Mouse (Mus musculus) olfactory bulb, adult 2 months (tissue): ENCODE results near the gene Rbm17. TPM values are rescaled to one million over a fixed set of nuclear protein-coding genes. Genes with fewer than 3 reads are reported as not detected.

Experiments
- H3K27ac ChIP-seq: fragments of 200-500 bp; 2 replicates; pipeline ENCODE4 v1.5.1; 2012; ENCODE audit warnings: low read depth, low read length; ENCODE audit not compliant: insufficient read depth
- H3K4me1 ChIP-seq: fragments of 200-500 bp; 2 replicates; pipeline ENCODE4 v1.6.1; 2012; ENCODE audit warnings: low read length; ENCODE audit not compliant: control insufficient read depth, insufficient read depth
- H3K4me3 ChIP-seq: fragments of 200-500 bp; 2 replicates; pipeline ENCODE4 v1.5.1; 2012; ENCODE audit warnings: mild to moderate bottlenecking, low read depth, low read length, moderate library complexity; ENCODE audit not compliant: insufficient read depth
- CTCF ChIP-seq: fragments of 200-500 bp; IDR thresholded peaks from 2 replicates; pipeline ENCODE4 v1.5.1; 2012; ENCODE audit warnings: low read depth, mild to moderate bottlenecking, low read length, moderate library complexity; ENCODE audit not compliant: insufficient read depth
- POLR2A ChIP-seq: fragments of 200-500 bp; IDR thresholded peaks from 2 replicates; pipeline ENCODE4 v1.6.1; 2012; ENCODE audit warnings: mild to moderate bottlenecking, low read depth, low read length, moderate library complexity; ENCODE audit not compliant: insufficient read depth
- WGBS: fragments of 180-500 bp; shearing (Covaris S2); methylation state at CpG from one replicate; pipeline ENCODE4 v1.1.7; 2018; 5-methylcytosine and 5-hydroxymethylcytosine counted together
- polyA plus RNA-seq: library from polyadenylated mRNA; stranded (reverse); fragments of >200 nt; gene quantifications from 2 replicates; pipeline ENCODE4 v1.2.4, GENCODE M21; 2012; ENCODE audit warnings: low replicate concordance; ENCODE audit not compliant: missing spikeins, insufficient read depth, insufficient read length

Gene Rbm17
- polyA plus RNA-seq, 1 experiment, result not detected

DNA sequence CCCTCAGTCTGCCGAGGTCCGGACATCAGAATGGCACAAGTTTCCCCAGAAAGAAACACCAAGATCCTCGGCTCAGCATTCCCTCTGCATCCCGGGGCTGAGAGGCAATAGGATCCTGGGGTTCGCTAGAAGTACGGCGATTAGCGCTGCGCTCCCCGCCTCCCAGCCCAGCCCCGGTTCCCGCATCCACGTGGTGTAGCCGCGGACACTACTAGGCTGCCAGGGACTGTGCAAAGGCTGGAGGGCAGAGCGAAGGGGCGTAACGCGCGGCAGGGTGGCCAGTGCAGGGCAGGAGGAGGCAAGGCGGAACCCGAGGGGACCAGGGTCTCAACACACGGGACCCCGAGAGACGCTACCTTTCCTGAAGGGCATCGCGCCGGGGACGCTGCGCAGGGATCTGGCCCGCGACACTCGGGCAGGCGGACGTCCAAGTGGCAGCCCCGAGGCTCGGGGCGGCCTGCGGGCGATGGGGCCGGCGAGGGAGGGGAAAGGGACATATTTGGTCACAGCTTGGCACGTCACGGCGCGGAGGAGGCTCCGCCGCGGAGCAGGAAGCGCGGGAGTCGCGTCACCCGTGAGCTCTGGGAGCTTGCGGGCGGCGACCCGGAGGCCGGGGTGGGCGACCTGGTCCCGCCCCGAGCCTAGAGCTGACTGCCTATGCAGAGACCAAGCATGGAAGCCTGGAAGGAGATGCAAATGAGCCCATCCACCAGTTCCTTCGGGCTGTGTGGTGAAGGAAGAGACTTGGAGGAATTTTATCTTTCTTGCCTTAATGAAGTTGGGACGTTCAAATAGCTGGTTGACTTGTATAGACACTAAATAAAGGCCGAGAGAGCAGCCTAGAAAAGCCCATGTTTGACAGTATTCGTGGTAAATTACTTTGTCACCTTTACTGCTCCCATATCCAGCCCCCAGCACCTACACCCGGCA, 50.2 kb downstream of the Rbm17 start, which contains the start of gene Pfkfb3:
Gene Pfkfb3 (minus strand): TSS at position 607 of the 930 bp plus-strand sequence.
- no peak within 1 kb of the TSS for H3K27ac ChIP-seq

DNA sequence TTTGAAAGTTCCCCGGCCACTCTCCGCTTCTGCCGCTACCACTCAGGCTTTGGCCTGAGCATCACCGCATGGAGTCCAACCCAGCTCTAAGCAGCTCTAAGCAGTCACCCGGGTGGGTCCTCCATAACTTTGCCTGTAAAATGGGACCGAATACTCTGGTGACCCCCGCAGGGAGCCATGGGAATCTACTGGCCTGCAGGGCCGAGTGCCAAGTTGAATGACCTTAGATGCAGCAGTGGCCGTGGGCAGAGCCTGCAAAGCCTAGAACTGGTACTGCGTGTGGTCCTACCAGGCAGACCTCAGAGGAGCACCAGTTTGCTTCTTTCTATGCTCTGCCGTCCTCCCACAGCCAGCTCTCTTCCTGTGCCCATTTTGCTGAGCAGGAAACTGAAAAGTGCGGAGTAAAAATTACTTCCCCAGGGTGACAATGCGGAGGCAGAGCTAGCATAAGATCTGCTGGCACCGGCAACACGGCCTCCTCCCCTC, 50.9 kb downstream of the Rbm17 start:
- Histone ChIP-seq H3K4me3 (peak overlapping the region; percentile 66), H3K4me1 (peaks cover 12% of the 10 kb centered on the region), H3K27ac (no peak overlapping the region)
- WGBS, result 20% methylated on average over 15 of the region's 15 CpGs
- TF ChIP-seq POLR2A (no peak), CTCF (no peak)

More for the DNA sequence above, 50.2 kb downstream of the Rbm17 start, which contains the start of gene Pfkfb3:
- H3K4me1 ChIP-seq, result peaks cover 12% of the 10 kb centered on the region
- H3K4me3 ChIP-seq, result peak within 1 kb of the TSS; percentile 66
- TF ChIP-seq POLR2A (peak; percentile 43; the same call in 1 of the 2 replicates), CTCF (no peak)
- 2% methylated on average over 67 of the region's 67 CpGs for WGBS

DNA sequence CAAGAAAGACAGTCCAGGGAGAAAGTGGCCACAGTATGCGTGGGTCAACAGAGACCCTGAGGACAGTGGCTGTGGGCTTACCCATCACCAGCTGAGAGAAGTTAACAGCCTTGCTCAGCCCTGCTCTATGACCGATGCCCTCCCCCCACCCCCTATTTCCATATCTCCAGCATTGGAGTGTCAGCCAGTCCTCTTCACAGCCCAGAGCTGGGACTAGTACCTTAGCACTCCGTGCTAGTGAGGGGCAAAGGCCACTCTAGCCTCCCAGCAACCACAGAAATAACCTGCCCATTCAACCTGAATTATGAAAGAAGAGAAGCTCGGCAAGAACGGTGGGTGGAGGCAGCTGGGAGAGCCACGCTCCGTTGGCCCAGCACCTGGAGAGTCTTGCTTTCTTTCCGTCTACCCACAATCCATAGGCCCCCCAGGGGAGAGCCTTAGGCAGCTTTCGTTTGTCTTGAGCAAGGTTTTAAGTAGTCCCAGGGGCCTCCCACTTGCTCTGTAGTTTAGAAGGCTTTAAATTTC, 51.6 kb downstream of the Rbm17 start:
- no peak for TF ChIP-seq CTCF
- TF ChIP-seq POLR2A, result no peak
- WGBS, result 46% methylated on average over 9 of the region's 9 CpGs
- peaks cover 12% of the 10 kb centered on the region for H3K4me1 ChIP-seq
- no peak overlapping the region for H3K27ac ChIP-seq
- no peak overlapping the region; the same call in 1 of the 2 replicates for H3K4me3 ChIP-seq

DNA sequence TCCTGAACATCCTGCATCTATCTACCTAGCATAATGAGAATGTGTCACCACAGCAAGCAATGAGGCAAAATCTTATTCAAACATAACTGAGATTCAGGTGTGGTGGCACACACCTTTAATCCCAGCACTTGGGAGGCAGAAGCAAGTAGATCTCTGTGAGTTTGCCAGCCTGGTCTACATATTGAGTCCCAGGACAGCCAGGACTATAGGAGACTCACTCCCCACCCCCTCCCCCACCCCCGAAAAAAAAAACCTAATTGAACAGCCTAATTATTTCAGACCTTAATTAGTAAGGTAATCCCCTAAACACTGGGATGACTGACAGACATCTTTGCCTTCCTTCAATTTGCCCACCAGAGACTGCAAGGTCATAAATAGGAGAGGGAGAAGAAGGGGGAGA, 52.2 kb downstream of the Rbm17 start:
- 16% methylated on average over 1 of the region's 1 CpGs for WGBS
- no peak for TF ChIP-seq POLR2A
- TF ChIP-seq CTCF, result no peak
- Histone ChIP-seq H3K27ac (no peak overlapping the region), H3K4me1 (peaks cover 12% of the 10 kb centered on the region), H3K4me3 (no peak overlapping the region)

DNA sequence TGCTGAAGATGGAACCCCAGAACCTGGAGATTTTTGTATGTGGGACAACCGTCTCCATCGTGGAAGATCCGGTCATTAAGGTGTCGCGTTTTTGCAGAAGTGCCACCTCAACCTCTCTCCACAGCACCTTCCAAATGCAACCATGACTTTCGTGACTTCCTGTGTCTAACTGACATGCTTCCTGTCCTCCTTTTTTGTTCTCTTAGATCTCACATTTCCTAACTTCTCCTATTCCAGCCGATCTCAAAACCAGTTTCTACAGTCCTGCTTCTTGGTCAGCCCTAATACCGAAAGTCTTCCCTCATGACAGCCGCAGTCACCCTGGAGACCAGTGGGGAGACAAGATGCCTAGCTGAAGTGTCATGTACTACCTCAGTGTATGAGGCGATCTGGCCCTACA, 55.4 kb downstream of the Rbm17 start:
- WGBS, result 92% methylated on average over 10 of the region's 10 CpGs
- no peak overlapping the region for H3K4me3 ChIP-seq
- H3K27ac ChIP-seq, result no peak overlapping the region

DNA sequence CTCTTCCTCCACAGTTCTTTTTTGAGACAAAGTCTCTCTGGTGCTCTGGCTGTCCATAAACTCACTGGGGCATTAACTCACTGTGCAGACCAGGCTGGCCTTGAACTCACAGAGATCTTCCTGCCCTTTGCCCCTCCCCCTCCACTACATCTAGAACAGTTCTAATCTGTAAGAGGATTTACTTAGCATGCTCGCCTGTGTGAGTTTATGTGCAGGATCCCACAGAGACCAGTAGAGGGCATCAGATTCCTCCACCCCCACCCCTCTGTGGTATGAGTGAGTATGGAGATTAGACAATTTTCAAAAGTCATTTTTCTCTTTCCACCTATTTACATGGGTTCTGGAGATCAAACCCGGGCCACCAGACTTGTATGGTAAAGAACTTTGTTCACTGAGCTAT, 56.3 kb downstream of the Rbm17 start:
- 74% methylated on average over 2 of the region's 2 CpGs for WGBS
- Histone ChIP-seq H3K4me3 (no peak overlapping the region), H3K4me1 (peaks cover 5% of the 10 kb centered on the region; the same call in 1 of the 2 replicates), H3K27ac (no peak overlapping the region)
- TF ChIP-seq POLR2A (no peak), CTCF (no peak)

More for the DNA sequence above, 55.4 kb downstream of the Rbm17 start:
- peaks cover 12% of the 10 kb centered on the region for H3K4me1 ChIP-seq
- no peak for TF ChIP-seq CTCF
- TF ChIP-seq POLR2A, result no peak

DNA sequence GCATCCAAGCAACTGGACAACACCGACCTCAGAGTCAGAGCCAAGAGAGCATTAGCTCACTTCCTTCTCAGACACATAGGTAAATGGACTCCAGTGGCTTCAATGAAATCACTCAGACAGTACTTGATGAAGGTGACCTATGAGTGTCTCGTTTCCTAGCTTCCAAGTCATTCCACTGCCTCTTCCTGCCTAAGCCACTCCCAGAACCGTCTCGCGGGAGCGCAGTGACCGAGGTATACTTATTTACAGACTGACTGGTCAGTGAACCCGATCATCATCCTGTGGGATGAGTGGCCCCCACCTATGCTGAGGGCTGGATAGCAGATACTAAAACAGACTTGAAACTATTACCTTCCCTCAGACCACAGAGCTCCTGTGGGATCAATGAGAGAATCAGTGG, 57.9 kb downstream of the Rbm17 start:
- H3K4me1 ChIP-seq, result no peaks in the 10 kb centered on the region
- no peak overlapping the region for H3K4me3 ChIP-seq
- TF ChIP-seq CTCF (no peak), POLR2A (no peak)
- 95% methylated on average over 8 of the region's 8 CpGs for WGBS
- no peak overlapping the region for H3K27ac ChIP-seq

DNA sequence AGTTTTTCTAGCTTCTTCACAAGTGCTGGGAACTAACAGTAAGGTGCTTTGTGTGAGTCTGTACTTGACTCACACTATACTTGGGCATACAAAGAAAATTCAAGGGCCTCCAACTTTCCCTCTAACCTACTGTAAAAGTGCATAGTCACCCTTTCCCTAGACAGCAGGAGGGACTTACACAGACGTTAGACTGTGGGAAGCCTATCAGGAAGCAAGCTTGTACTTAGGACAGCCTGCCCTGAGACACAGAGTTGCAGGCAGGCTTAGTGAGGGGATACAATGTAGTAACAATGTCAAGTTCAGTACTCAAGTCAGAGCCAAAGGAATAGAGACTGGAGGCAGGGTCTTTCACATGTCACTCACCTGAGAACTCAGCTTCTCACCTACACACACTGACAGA, 58.6 kb downstream of the Rbm17 start:
- WGBS, result 38% methylated on average over 1 of the region's 1 CpGs
- no peak overlapping the region for H3K4me3 ChIP-seq
- no peak overlapping the region for H3K27ac ChIP-seq
- TF ChIP-seq CTCF (no peak), POLR2A (no peak)
- no peaks in the 10 kb centered on the region for H3K4me1 ChIP-seq

DNA sequence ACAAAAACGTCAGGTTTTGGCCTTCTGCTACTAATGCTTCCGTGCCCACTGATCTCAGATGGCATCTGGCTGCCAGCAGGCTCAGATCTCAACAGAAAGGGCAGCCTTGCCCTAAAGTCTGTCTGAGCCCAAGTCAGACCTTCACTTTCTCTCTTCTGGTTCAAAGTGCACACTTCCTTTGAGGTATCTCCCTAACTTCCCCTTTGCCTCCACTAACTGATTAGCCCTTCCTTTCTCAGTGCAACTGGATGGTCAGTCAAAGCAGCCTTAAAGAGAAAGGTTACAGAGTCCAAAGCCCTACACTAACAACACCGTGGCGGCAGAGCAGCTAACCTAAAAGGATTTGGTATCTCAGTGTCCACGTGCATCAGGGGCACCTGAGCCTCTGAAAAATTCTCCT, 59.6 kb downstream of the Rbm17 start:
- WGBS, result 85% methylated on average over 5 of the region's 5 CpGs
- H3K27ac ChIP-seq, result no peak overlapping the region
- H3K4me3 ChIP-seq, result no peak overlapping the region
- H3K4me1 ChIP-seq, result no peaks in the 10 kb centered on the region
- TF ChIP-seq CTCF, result no peak
- TF ChIP-seq POLR2A, result no peak
